Mouse (Mus musculus) midbrain, embryonic 16.5 days (tissue): ENCODE data around the gene Macrod2. TPM values are rescaled to one million over a fixed set of nuclear protein-coding genes. Genes with fewer than 3 reads are reported as not detected.
A peak's percentile ranks its signal among the peaks of the same experiment; 100 is the strongest.

Experiments
- ATAC-seq: fragments of 200-750 bp; cut with Nextera tagmentation; 2 replicates; pipeline ENCODE4 v1.8.0; 2017; ENCODE audit warnings: moderate TSS enrichment
- H3K27ac ChIP-seq: fragments of 300-500 bp; sonication (generic); 2 replicates; pipeline ENCODE4 v1.5.1; 2014; ENCODE audit warnings: mild to moderate bottlenecking, low read length, mixed read lengths
- H3K27me3 ChIP-seq: fragments of 300-500 bp; sonication (generic); 2 replicates; pipeline ENCODE4 v1.6.1; 2014; ENCODE audit warnings: low read depth, low read length, mixed read lengths; ENCODE audit not compliant: control insufficient read depth, insufficient read depth
- H3K36me3 ChIP-seq: fragments of 300-500 bp; sonication (generic); 2 replicates; pipeline ENCODE4 v1.6.1; 2014; ENCODE audit warnings: mild to moderate bottlenecking, low read length, moderate library complexity, mixed read lengths; ENCODE audit not compliant: control insufficient read depth, insufficient read depth
- H3K4me1 ChIP-seq: fragments of 300-500 bp; sonication (generic); 2 replicates; pipeline ENCODE4 v1.6.1; 2014; ENCODE audit warnings: mild to moderate bottlenecking, low read length, mixed read lengths; ENCODE audit not compliant: control insufficient read depth, insufficient read depth
- H3K4me2 ChIP-seq: fragments of 300-500 bp; sonication (generic); 2 replicates; pipeline ENCODE4 v1.6.1; 2014; ENCODE audit warnings: mild to moderate bottlenecking, low read length, mixed read lengths
- H3K4me3 ChIP-seq: fragments of 300-500 bp; sonication (generic); 2 replicates; pipeline ENCODE4 v1.5.1; 2014; ENCODE audit warnings: low read depth, mild to moderate bottlenecking, low read length, moderate library complexity, mixed read lengths
- H3K9ac ChIP-seq: fragments of 300-500 bp; sonication (generic); 2 replicates; pipeline ENCODE4 v1.6.1; 2014; ENCODE audit warnings: low read depth, low read length, mixed read lengths
- H3K9me3 ChIP-seq: fragments of 300-500 bp; sonication (generic); replicated peaks from 2 replicates; pipeline ENCODE4 v1.6.1; 2014; ENCODE audit warnings: mild to moderate bottlenecking, low read length, mixed read lengths; ENCODE audit not compliant: control insufficient read depth, poor library complexity, severe bottlenecking
- WGBS: fragments of 180-500 bp; shearing (Covaris S2); extraction: QIAGEN DNeasy Blood & Tissue Kit; methylation state at CpG from one replicate; pipeline ENCODE4 v1.1.7; 2014; 5-methylcytosine and 5-hydroxymethylcytosine counted together
- polyA plus RNA-seq: library from polyadenylated mRNA; unstranded; fragments of >200 nt; fragmentation: Nextera tagmentation; extraction: Ambion mirVana; gene quantifications from 2 replicates; pipeline ENCODE4 v1.2.1, GENCODE M21; 2015

Macrod2 gene
- polyA plus RNA-seq, 1 experiment from 2014 or later, result 96.9 TPM

GRCm38 (mm10) chr2:140698585-140698984 is 303.5 kb downstream of the Macrod2 start:
- WGBS, result 13% methylated on average over 3 of the region's 3 CpGs
- Histone ChIP-seq H3K4me3 (no peak overlapping the region), H3K4me1 (peaks cover 6% of the 10 kb centered on the region; the same call in 1 of the 2 replicates)

GRCm38 (mm10) chr2:140703377-140703776 is 308.3 kb downstream of the Macrod2 start:
- H3K4me1 ChIP-seq, result peaks cover 11% of the 10 kb centered on the region
- H3K4me2 ChIP-seq, result no peak overlapping the region
- H3K4me3 ChIP-seq, result no peak overlapping the region
- no peak overlapping the region for H3K9ac ChIP-seq
- H3K9me3 ChIP-seq, result no peaks in the 10 kb centered on the region
- H3K27ac ChIP-seq, result no peak overlapping the region
- ATAC-seq, result no peak
- H3K36me3 ChIP-seq, result no peaks in the 10 kb centered on the region
- 28% methylated on average over 4 of the region's 4 CpGs for WGBS
- no peaks in the 10 kb centered on the region; the same call in 1 of the 2 replicates for H3K27me3 ChIP-seq

More at GRCm38 (mm10) chr2:140698585-140698984, 303.5 kb downstream of the Macrod2 start:
- H3K4me2 ChIP-seq, result no peak overlapping the region
- ATAC-seq, result no peak
- H3K27me3 ChIP-seq, result no peaks in the 10 kb centered on the region; the same call in 1 of the 2 replicates
- no peaks in the 10 kb centered on the region for H3K36me3 ChIP-seq
- no peaks in the 10 kb centered on the region for H3K9me3 ChIP-seq
- no peak overlapping the region for H3K27ac ChIP-seq
- no peak overlapping the region for H3K9ac ChIP-seq

GRCm38 (mm10) chr2:140704146-140704545 is 309.0 kb downstream of the Macrod2 start:
- Histone ChIP-seq H3K4me3 (no peak overlapping the region), H3K36me3 (no peaks in the 10 kb centered on the region), H3K27me3 (no peaks in the 10 kb centered on the region), H3K27ac (no peak overlapping the region), H3K4me2 (no peak overlapping the region), H3K4me1 (peaks cover 11% of the 10 kb centered on the region), H3K9ac (no peak overlapping the region), H3K9me3 (no peaks in the 10 kb centered on the region)
- 17% methylated on average over 3 of the region's 3 CpGs for WGBS
- ATAC-seq, result no peak

GRCm38 (mm10) chr2:140705278-140705677 is 310.2 kb downstream of the Macrod2 start:
- no peak overlapping the region for H3K9ac ChIP-seq
- no peaks in the 10 kb centered on the region for H3K9me3 ChIP-seq
- WGBS, result 7% methylated on average over 2 of the region's 2 CpGs
- no peaks in the 10 kb centered on the region for H3K27me3 ChIP-seq
- H3K36me3 ChIP-seq, result no peaks in the 10 kb centered on the region
- no peak overlapping the region for H3K27ac ChIP-seq
- peaks cover 11% of the 10 kb centered on the region for H3K4me1 ChIP-seq
- peak; percentile 42; the same call in 1 of the 2 replicates for ATAC-seq
- H3K4me2 ChIP-seq, result no peak overlapping the region
- no peak overlapping the region for H3K4me3 ChIP-seq

GRCm38 (mm10) chr2:140707550-140707949 is 312.4 kb downstream of the Macrod2 start:
- WGBS, result 71% methylated on average over 5 of the region's 5 CpGs
- no peak overlapping the region for H3K4me2 ChIP-seq
- no peaks in the 10 kb centered on the region for H3K9me3 ChIP-seq
- no peak for ATAC-seq
- H3K36me3 ChIP-seq, result no peaks in the 10 kb centered on the region
- peaks cover 11% of the 10 kb centered on the region for H3K4me1 ChIP-seq
- no peak overlapping the region for H3K9ac ChIP-seq
- H3K27me3 ChIP-seq, result no peaks in the 10 kb centered on the region
- H3K27ac ChIP-seq, result no peak overlapping the region
- H3K4me3 ChIP-seq, result no peak overlapping the region

GRCm38 (mm10) chr2:140715822-140716221 is 320.7 kb downstream of the Macrod2 start:
- no peak overlapping the region for H3K27ac ChIP-seq
- H3K9me3 ChIP-seq, result no peaks in the 10 kb centered on the region
- no peaks in the 10 kb centered on the region for H3K27me3 ChIP-seq
- no peak overlapping the region for H3K4me3 ChIP-seq
- H3K4me1 ChIP-seq, result no peaks in the 10 kb centered on the region
- no peak overlapping the region for H3K4me2 ChIP-seq
- no peak overlapping the region for H3K9ac ChIP-seq
- no peaks in the 10 kb centered on the region for H3K36me3 ChIP-seq
- ATAC-seq, result no peak
- 85% methylated on average over 4 of the region's 4 CpGs for WGBS

GRCm38 (mm10) chr2:140717407-140717806 is 322.3 kb downstream of the Macrod2 start:
- Histone ChIP-seq H3K27ac (no peak overlapping the region), H3K36me3 (no peaks in the 10 kb centered on the region), H3K4me3 (no peak overlapping the region), H3K4me2 (no peak overlapping the region), H3K27me3 (no peaks in the 10 kb centered on the region), H3K9me3 (no peaks in the 10 kb centered on the region), H3K4me1 (no peaks in the 10 kb centered on the region), H3K9ac (no peak overlapping the region)
- no peak for ATAC-seq
- WGBS, result 85% methylated on average over 9 of the region's 9 CpGs

- H3K27me3 ChIP-seq, result no peaks in the 10 kb centered on the region
- H3K27ac ChIP-seq, result no peak overlapping the region
- no peak overlapping the region for H3K4me2 ChIP-seq
- H3K4me1 ChIP-seq, result no peaks in the 10 kb centered on the region
- H3K4me3 ChIP-seq, result no peak overlapping the region
- no peak overlapping the region for H3K9ac ChIP-seq
- H3K9me3 ChIP-seq, result no peaks in the 10 kb centered on the region
- 47% methylated on average over 6 of the region's 6 CpGs for WGBS
- no peaks in the 10 kb centered on the region for H3K36me3 ChIP-seq
- ATAC-seq, result no peak
Measured at GRCm38 (mm10) chr2:140732616-140733183, 337.6 kb downstream of the Macrod2 start.

- no peak overlapping the region for H3K4me2 ChIP-seq
- H3K36me3 ChIP-seq, result no peaks in the 10 kb centered on the region
- no peak overlapping the region for H3K4me3 ChIP-seq
- H3K27me3 ChIP-seq, result no peaks in the 10 kb centered on the region
- no peak overlapping the region for H3K9ac ChIP-seq
- no peak overlapping the region for H3K27ac ChIP-seq
- ATAC-seq, result no peak
- H3K9me3 ChIP-seq, result no peaks in the 10 kb centered on the region
- WGBS, result 88% methylated on average over 5 of the region's 5 CpGs
- H3K4me1 ChIP-seq, result no peaks in the 10 kb centered on the region
Measured at GRCm38 (mm10) chr2:140740511-140740910, 345.4 kb downstream of the Macrod2 start.
